Mouse (Mus musculus) G1E (cell line): Measurements from ENCODE around the gene Clcf1.

Source experiments
- CTCF ChIP-seq: IDR thresholded peaks from 2 replicates; pipeline ENCODE4 v1.5.1; 2012; ENCODE audit warnings: low read depth, low read length, inconsistent platforms, mixed read lengths
- GATA1 ChIP-seq: IDR thresholded peaks from 2 replicates; pipeline ENCODE4 v1.6.1; 2012; ENCODE audit warnings: borderline replicate concordance, low read length, inconsistent platforms, mixed read lengths
- POLR2AphosphoS5 ChIP-seq: IDR thresholded peaks from 2 replicates; pipeline ENCODE4 v1.6.1; 2012; ENCODE audit warnings: low read depth, low read length, inconsistent platforms; ENCODE audit not compliant: insufficient replicate concordance

- TF ChIP-seq CTCF, result no peak
- TF ChIP-seq GATA1, result no peak
- no peak for TF ChIP-seq POLR2AphosphoS5
Observed at GRCm38 (mm10) chr19:4187303-4187702, 26.7 kb upstream of the Clcf1 start.
